Mouse (Mus musculus): Measurements from ENCODE around the gene Efcab12.
"Not testable (repeated sequence)": the region's sequence is repeated elsewhere in the genome, so short reads cannot be mapped to it uniquely, and the experiment has no call there.

The Efcab12 gene

GRCm38 (mm10) chr6:115838161-115838597 is at the start of gene Efcab12:
Gene Efcab12, minus strand, starts transcription at chr6:115838412.
- peak; percentile 78 for DNase-seq (ENCODE audit: low spot score)

- DNase-seq (ENCODE audit: low spot score): no peak
These were observed 48.7 kb upstream of the Efcab12 start for GRCm38 (mm10) chr6:115886894-115887293.

GRCm38 (mm10) chr6:115884018-115884417 is 45.8 kb upstream of the Efcab12 start:
- DNase-seq (ENCODE audit: low spot score): no peak

GRCm38 (mm10) chr6:115880751-115881150 is 42.5 kb upstream of the Efcab12 start:
- DNase-seq (ENCODE audit: low spot score): no peak

- no peak for DNase-seq (ENCODE audit: low spot score)
These were observed 41.5 kb upstream of the Efcab12 start for GRCm38 (mm10) chr6:115879736-115880135.

GRCm38 (mm10) chr6:115878694-115879093 is 40.5 kb upstream of the Efcab12 start:
- DNase-seq (ENCODE audit: low spot score): no peak

- DNase-seq (ENCODE audit: low spot score): no peak
These were observed 39.0 kb upstream of the Efcab12 start for GRCm38 (mm10) chr6:115877239-115877638.

- not testable (repeated sequence) for DNase-seq (ENCODE audit: low spot score)
These were observed 33.1 kb upstream of the Efcab12 start for GRCm38 (mm10) chr6:115871318-115871717.

GRCm38 (mm10) chr6:115867157-115867556 is 28.9 kb upstream of the Efcab12 start:
- DNase-seq (ENCODE audit: low spot score): not testable (repeated sequence)

- DNase-seq (ENCODE audit: low spot score): no peak
These were observed 27.0 kb upstream of the Efcab12 start for GRCm38 (mm10) chr6:115865246-115865645.

GRCm38 (mm10) chr6:115863340-115863841 is 25.2 kb upstream of the Efcab12 start:
- DNase-seq (ENCODE audit: low spot score): no peak

GRCm38 (mm10) chr6:115860027-115860556 is 21.9 kb upstream of the Efcab12 start:
- DNase-seq (ENCODE audit: low spot score): peak; percentile 21

- no peak for DNase-seq (ENCODE audit: low spot score)
These were observed 21.0 kb upstream of the Efcab12 start for GRCm38 (mm10) chr6:115859258-115859657.

- no peak for DNase-seq (ENCODE audit: low spot score)
These were observed 18.1 kb upstream of the Efcab12 start for GRCm38 (mm10) chr6:115856361-115856745.

GRCm38 (mm10) chr6:115855733-115856360 is 17.6 kb upstream of the Efcab12 start:
- no peak for DNase-seq (ENCODE audit: low spot score)

- DNase-seq (ENCODE audit: low spot score): no peak
These were observed 16.2 kb upstream of the Efcab12 start for GRCm38 (mm10) chr6:115854432-115854831.

GRCm38 (mm10) chr6:115853985-115854384 is 15.8 kb upstream of the Efcab12 start:
- no peak for DNase-seq (ENCODE audit: low spot score)

GRCm38 (mm10) chr6:115853091-115853813 is 15.0 kb upstream of the Efcab12 start, which contains the start of the genes Mbd4 and Ift122:
Gene Mbd4, minus strand, starts transcription at chr6:115853371.
Gene Ift122, plus strand, starts transcription at chr6:115853470.
- DNase-seq (ENCODE audit: low spot score): peak; percentile 99

- DNase-seq (ENCODE audit: low spot score): no peak
These were observed 14.4 kb upstream of the Efcab12 start for GRCm38 (mm10) chr6:115852446-115853090.

GRCm38 (mm10) chr6:115848598-115849304 is 10.5 kb upstream of the Efcab12 start:
- DNase-seq (ENCODE audit: low spot score): no peak

- no peak for DNase-seq (ENCODE audit: low spot score)
These were observed 8.6 kb upstream of the Efcab12 start for GRCm38 (mm10) chr6:115846640-115847411.
